Mouse (Mus musculus): ENCODE data around the gene Fam25c.

DNA sequence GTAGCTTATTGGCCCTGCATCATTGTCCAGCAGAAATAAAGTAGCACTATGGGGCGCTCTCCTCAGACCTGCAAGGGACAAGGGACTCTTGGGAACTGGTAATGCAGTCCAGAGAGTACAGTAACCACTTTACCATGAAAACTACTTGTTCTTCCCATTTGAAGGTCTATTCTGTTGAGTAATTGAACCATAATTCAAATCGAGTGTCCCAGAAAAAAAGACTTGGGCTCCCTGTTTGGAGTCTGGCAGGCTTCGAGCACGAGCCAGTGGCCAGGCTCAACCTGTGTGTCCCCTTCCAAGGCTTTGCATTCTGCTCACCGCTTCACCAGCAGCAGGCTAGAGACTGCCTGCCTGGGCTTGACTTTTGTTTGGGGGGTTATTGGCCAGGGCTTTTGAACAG is 10.9 kb downstream of the Fam25c start:
- TF ChIP-seq ZKSCAN1 (IDR thresholded peaks at IDR 0.05; ENCODE audit: borderline replicate concordance, low read depth, low read length) (no peak), ETS1 (conservative IDR thresholded peaks at IDR 0.05; ENCODE audit: low read depth, low read length) (no peak), CTCF (conservative IDR thresholded peaks at IDR 0.05 in 1 of 2, IDR thresholded peaks at IDR 0.05 in 1 of 2; ENCODE audit: low read depth in 2 of 2, low read length in 2 of 2) (no peak), CHD2 (IDR thresholded peaks at IDR 0.05; ENCODE audit: low read length) (no peak), POLR2A (IDR thresholded peaks at IDR 0.05; ENCODE audit: low read depth, low read length) (no peak), MEF2A (IDR thresholded peaks at IDR 0.05; ENCODE audit: borderline replicate concordance, low read depth, low read length) (no peak), KAT2A (IDR thresholded peaks at IDR 0.05; ENCODE audit: insufficient replicate concordance, low read length) (no peak)
